ENCODE assay signal across 8 mouse cellular contexts in genomic region chr2:73491442-73492241, GRCm38 (mm10). TPM values are rescaled to one million over a fixed set of nuclear protein-coding genes. Genes with fewer than 3 reads are reported as not detected.
A peak's percentile ranks its signal among the peaks of the same experiment; 100 is the strongest.
DNase-seq lines count a peak whose midpoint lies in the region; ATAC-seq and TF ChIP-seq lines count a peak whose summit lies in the region.

No protein-coding gene starts in this region.

- peak; percentile 59; the same call in 1 of the 2 replicates for ATAC-seq in forebrain, postnatal 0 days
- no peak for ATAC-seq in forebrain, embryonic 14.5 days
- peak; percentile 30 for ATAC-seq in heart, postnatal 0 days (ENCODE audit: insufficient read depth, low read depth)

- no peaks in the 10 kb centered on the region for H3K9me3 ChIP-seq in forebrain, postnatal 0 days (ENCODE audit: low read length)
- no peaks in the 10 kb centered on the region for H3K9me3 ChIP-seq in forebrain, embryonic 14.5 days (replicated peaks; ENCODE audit: control insufficient read depth, low read length)
- no peaks in the 10 kb centered on the region for H3K9me3 ChIP-seq in heart, postnatal 0 days (replicated peaks; ENCODE audit: control insufficient read depth, low read length)

- no peak for TF ChIP-seq POLR2A in liver, adult 2 months (IDR thresholded peaks at IDR 0.05; ENCODE audit: extremely low read depth, insufficient read depth, low read length)
- TF ChIP-seq POLR2A in small intestine, adult 2 months (IDR thresholded peaks at IDR 0.05; ENCODE audit: low read depth, low read length), result no peak

- H3K4me2 ChIP-seq in forebrain, postnatal 0 days (ENCODE audit: low read depth), result no peak overlapping the region
- no peak overlapping the region for H3K4me2 ChIP-seq in forebrain, embryonic 14.5 days (ENCODE audit: low read length)
- 0 out of 2 replicates have a peak overlapping the region, but pooled peaks have one; percentile 2 for H3K4me2 ChIP-seq in heart, postnatal 0 days (ENCODE audit: low read depth, low read length)

- H3K27me3 ChIP-seq in forebrain, postnatal 0 days (ENCODE audit: insufficient read depth, low read length), result no peaks in the 10 kb centered on the region
- no peaks in the 10 kb centered on the region for H3K27me3 ChIP-seq in forebrain, embryonic 14.5 days (replicated peaks; ENCODE audit: control insufficient read depth, insufficient read depth, low read length)
- H3K27me3 ChIP-seq in heart, postnatal 0 days (ENCODE audit: control insufficient read depth, insufficient read depth, low read length), result no peaks in the 10 kb centered on the region
- H3K27me3 ChIP-seq in liver, adult 2 months (ENCODE audit: control insufficient read depth, insufficient read depth, low read length), result no peaks in the 10 kb centered on the region
- H3K27me3 ChIP-seq in small intestine, adult 2 months (ENCODE audit: control insufficient read depth, insufficient read depth, low read length), result no peaks in the 10 kb centered on the region

- no peaks in the 10 kb centered on the region for H3K4me1 ChIP-seq in forebrain, postnatal 0 days (ENCODE audit: insufficient read depth)
- H3K4me1 ChIP-seq in forebrain, embryonic 14.5 days (ENCODE audit: control insufficient read depth, insufficient read depth, low read length), result no peaks in the 10 kb centered on the region
- H3K4me1 ChIP-seq in heart, postnatal 0 days (ENCODE audit: control insufficient read depth, insufficient read depth), result peaks cover 22% of the 10 kb centered on the region
- H3K4me1 ChIP-seq in liver, adult 2 months (ENCODE audit: control insufficient read depth, insufficient read depth, low read length), result peaks cover 9% of the 10 kb centered on the region; the same call in 1 of the 2 replicates
- H3K4me1 ChIP-seq in small intestine, adult 2 months (ENCODE audit: control insufficient read depth, insufficient read depth, insufficient read length, low read length), result peaks cover 17% of the 10 kb centered on the region; the same call in 1 of the 2 replicates

- TF ChIP-seq EP300 in heart, postnatal 0 days (IDR thresholded peaks at IDR 0.05; ENCODE audit: low read depth), result no peak

- no peak overlapping the region for H3K4me3 ChIP-seq in forebrain, postnatal 0 days (ENCODE audit: low read depth, low read length)
- H3K4me3 ChIP-seq in forebrain, embryonic 14.5 days (ENCODE audit: low read depth, low read length), result no peak overlapping the region
- no peak overlapping the region for H3K4me3 ChIP-seq in heart, postnatal 0 days (ENCODE audit: low read depth, low read length)
- no peak overlapping the region for H3K4me3 ChIP-seq in liver, adult 2 months (ENCODE audit: insufficient read depth, low read depth, low read length)
- no peak overlapping the region for H3K4me3 ChIP-seq in small intestine, adult 2 months (ENCODE audit: low read depth, low read length)

- DNase-seq in forebrain, postnatal 0 days, result no peak
- no peak for DNase-seq in forebrain, embryonic 14.5 days (ENCODE audit: low spot score)
- peak; percentile 80 for DNase-seq in CD4-positive, CD25-positive, alpha-beta regulatory T cell, adult 2 months (ENCODE audit: low read depth, low spot score)
- DNase-seq in c-Kit-positive CD71-positive TER-119-negative erythroid progenitor cells, embryonic 14.5 days (ENCODE audit: low read depth), result peak; percentile 66
- DNase-seq in heart, postnatal 0 days (ENCODE audit: low spot score), result no peak
- DNase-seq in liver, adult 2 months (ENCODE audit: extremely low read depth, low read depth, low spot score), result no peak
- no peak for DNase-seq in ovary, postnatal 14 days (ENCODE audit: low spot score)

- no peak overlapping the region for H3K27ac ChIP-seq in forebrain, postnatal 0 days (ENCODE audit: low read depth, low read length)
- H3K27ac ChIP-seq in forebrain, embryonic 14.5 days (ENCODE audit: low read depth, low read length), result no peak overlapping the region
- peak overlapping the region; percentile 70 for H3K27ac ChIP-seq in heart, postnatal 0 days (ENCODE audit: low read depth)
- H3K27ac ChIP-seq in liver, adult 2 months (replicated peaks; ENCODE audit: insufficient read depth, low read depth, low read length), result no peak overlapping the region
- no peak overlapping the region for H3K27ac ChIP-seq in small intestine, adult 2 months (ENCODE audit: insufficient read depth, low read depth, low read length)

- TF ChIP-seq CTCF in forebrain, postnatal 0 days (IDR thresholded peaks at IDR 0.05; ENCODE audit: low read depth), result peak; percentile 42; the same call in 1 of the 2 replicates
- TF ChIP-seq CTCF in heart, postnatal 0 days (IDR thresholded peaks at IDR 0.05; ENCODE audit: low read depth), result peak; percentile 42
- TF ChIP-seq CTCF in liver, adult 2 months (IDR thresholded peaks at IDR 0.05; ENCODE audit: low read depth, low read length), result peak; percentile 68
- peak; percentile 77; the same call in 1 of the 2 replicates for TF ChIP-seq CTCF in small intestine, adult 2 months (IDR thresholded peaks at IDR 0.05; ENCODE audit: extremely low read depth, insufficient read length, insufficient replicate concordance, low read depth, low read length)

- 54% methylated on average over 9 of the region's 9 CpGs for WGBS in forebrain, postnatal 0 days
- WGBS in forebrain, embryonic 14.5 days, result 61% methylated on average over 9 of the region's 9 CpGs
- WGBS in heart, postnatal 0 days, result 32% methylated on average over 9 of the region's 9 CpGs
- 51% methylated on average over 9 of the region's 9 CpGs for WGBS in liver, adult 2 months
- WGBS in small intestine, adult 2 months, result 21% methylated on average over 9 of the region's 9 CpGs

- no peaks in the 10 kb centered on the region for H3K36me3 ChIP-seq in forebrain, postnatal 0 days (ENCODE audit: insufficient read depth)
- H3K36me3 ChIP-seq in forebrain, embryonic 14.5 days (ENCODE audit: control insufficient read depth, insufficient read depth, low read length), result no peaks in the 10 kb centered on the region
- no peaks in the 10 kb centered on the region for H3K36me3 ChIP-seq in heart, postnatal 0 days (replicated peaks; ENCODE audit: control insufficient read depth, insufficient read depth, low read length)
- H3K36me3 ChIP-seq in liver, adult 2 months (ENCODE audit: control insufficient read depth, insufficient read depth, low read length), result no peaks in the 10 kb centered on the region
- peaks cover under 1% of the 10 kb centered on the region; the same call in 1 of the 2 replicates for H3K36me3 ChIP-seq in small intestine, adult 2 months (ENCODE audit: control insufficient read depth, insufficient read depth, low read length)

- H3K9ac ChIP-seq in forebrain, postnatal 0 days, result no peak overlapping the region
- no peak overlapping the region for H3K9ac ChIP-seq in forebrain, embryonic 14.5 days (ENCODE audit: low read length)
- no peak overlapping the region for H3K9ac ChIP-seq in heart, postnatal 0 days (replicated peaks; ENCODE audit: low read depth, low read length)
- H3K9ac ChIP-seq in liver, adult 2 months (ENCODE audit: low read depth, low read length), result no peak overlapping the region

- H3K79me2 ChIP-seq in liver, adult 2 months (ENCODE audit: control insufficient read depth, insufficient read depth, low read length), result no peaks in the 10 kb centered on the region; the same call in 1 of the 2 replicates

RNA-seq across cellular contexts. Expression of gene Wipf1, which starts 37.9 kb away (rescaled TPM):
- total RNA-seq in forebrain, postnatal 0 days (2014; rRNA removed), result 1.8 and 2.4 TPM in 2 replicates
- polyA plus RNA-seq in forebrain, postnatal 0 days (2015; fragmentation: Nextera tagmentation; extraction: Ambion mirVana), result 2.0 and 2.1 TPM in 2 replicates
- polyA plus RNA-seq in forebrain, embryonic 14.5 days (2014; fragmentation: Nextera tagmentation; extraction: Ambion mirVana), result 2.5 and 2.8 TPM in 2 replicates
- 1.7 and 20.3 TPM in 2 replicates for total RNA-seq in heart, postnatal 0 days (2014; rRNA removed; ENCODE audit: low replicate concordance)
- polyA plus RNA-seq in heart, postnatal 0 days (2015; fragmentation: Nextera tagmentation; extraction: Ambion mirVana), result 2.9 and 3.1 TPM in 2 replicates
- total RNA-seq in liver, adult 2 months (2014; rRNA removed), result 1.4 and 1.9 TPM in 2 replicates
- polyA plus RNA-seq in liver, adult 2 months (2012; rRNA removed), result 1.3 and 1.7 TPM in 2 replicates
- polyA plus RNA-seq in small intestine, adult 2 months (2012; rRNA removed), result 8.5 and 18.9 TPM in 2 replicates

Comparison
In these comparisons a context has a peak if more than half of its experiments do, and no peak if none do; other contexts are left out.
1. DNase-seq: peak in CD4-positive, CD25-positive, alpha-beta regulatory T cell, adult 2 months (single experiment) and c-Kit-positive CD71-positive TER-119-negative erythroid progenitor cells, embryonic 14.5 days (single experiment); none in forebrain, postnatal 0 days (single experiment), forebrain, embryonic 14.5 days (single experiment), heart, postnatal 0 days (single experiment), liver, adult 2 months (single experiment) and ovary, postnatal 14 days (single experiment).
2. Peak in every context shown above with its lines, with median percentiles within 50 percentile points of each other: CTCF ChIP-seq.